Mouse (Mus musculus): Measurements from ENCODE around the gene Mlx. TPM values are rescaled to one million over a fixed set of nuclear protein-coding genes. Genes with fewer than 3 reads are reported as not detected.

The Mlx gene
- polyA plus RNA-seq, 1 experiment = 22.4 TPM

GRCm38 (mm10) chr11:101061049-101061448 is 26.0 kb upstream of the Mlx start:
- TF ChIP-seq GATA1 (IDR thresholded peaks at IDR 0.05; ENCODE audit: low read length) = no peak

- TF ChIP-seq GATA1 (IDR thresholded peaks at IDR 0.05; ENCODE audit: low read length) = no peak
Measured at GRCm38 (mm10) chr11:101062165-101062884, 24.8 kb upstream of the Mlx start.

DNA sequence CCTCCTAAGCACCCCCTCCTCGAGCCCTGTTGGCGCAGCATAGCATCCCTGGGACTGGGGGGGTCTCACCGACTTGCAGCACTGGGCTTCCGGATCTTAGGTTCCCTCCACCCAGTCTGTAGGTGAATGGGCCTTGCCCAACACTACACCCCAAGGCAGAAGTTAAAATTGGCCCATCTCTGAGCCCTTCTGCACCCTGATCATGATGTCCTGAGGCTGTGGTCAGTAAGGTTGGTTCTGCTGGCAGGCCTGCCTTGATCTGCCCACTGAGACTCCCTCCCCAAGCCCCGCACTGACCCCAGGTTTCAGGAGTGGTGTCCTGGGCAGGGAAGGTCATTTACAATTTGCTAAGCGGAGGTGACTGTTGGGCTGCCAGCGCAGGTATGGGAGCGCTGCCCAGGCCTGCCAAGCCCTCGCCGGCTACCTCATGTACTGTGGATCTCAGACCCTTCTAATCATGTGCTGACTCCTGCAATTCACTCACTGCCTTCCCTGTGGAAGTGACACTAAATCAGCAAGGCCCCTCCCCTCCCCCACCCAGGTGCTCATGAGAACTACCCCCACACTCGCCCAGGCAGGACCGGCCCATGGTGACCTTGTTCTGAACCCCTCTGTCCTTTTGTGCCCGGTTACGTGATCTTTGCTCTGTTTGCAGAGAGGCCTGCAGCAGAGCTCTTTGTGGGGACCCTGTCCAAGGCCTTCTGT is 24.0 kb upstream of the Mlx start:
- no peak for TF ChIP-seq GATA1 (IDR thresholded peaks at IDR 0.05; ENCODE audit: low read length)

- TF ChIP-seq GATA1 (IDR thresholded peaks at IDR 0.05; ENCODE audit: low read length) = peak; percentile 36
Measured at GRCm38 (mm10) chr11:101063676-101064327, 23.3 kb upstream of the Mlx start.

DNA sequence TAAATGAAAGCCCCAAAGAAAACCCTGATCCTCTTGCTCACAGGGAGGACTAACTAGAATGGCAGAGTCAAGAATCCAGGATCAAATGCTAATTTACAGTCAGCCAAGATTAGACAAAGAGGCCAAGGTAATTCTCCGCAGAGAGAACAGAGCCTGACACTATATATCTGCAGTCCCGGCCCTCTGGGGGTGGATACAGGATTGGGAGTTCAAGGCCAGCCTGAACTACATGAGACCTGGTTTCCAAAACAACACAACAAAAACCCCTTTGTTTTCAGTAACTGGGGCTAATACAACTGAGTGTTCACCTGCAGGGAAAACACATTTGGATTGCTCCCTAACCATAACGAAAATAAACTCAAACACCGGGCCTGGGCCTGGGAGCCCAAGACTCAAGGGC is 22.6 kb upstream of the Mlx start:
- no peak for TF ChIP-seq GATA1 (IDR thresholded peaks at IDR 0.05; ENCODE audit: low read length)

- TF ChIP-seq GATA1 (IDR thresholded peaks at IDR 0.05; ENCODE audit: low read length) = no peak
Measured at GRCm38 (mm10) chr11:101065002-101065401, 22.1 kb upstream of the Mlx start.

DNA sequence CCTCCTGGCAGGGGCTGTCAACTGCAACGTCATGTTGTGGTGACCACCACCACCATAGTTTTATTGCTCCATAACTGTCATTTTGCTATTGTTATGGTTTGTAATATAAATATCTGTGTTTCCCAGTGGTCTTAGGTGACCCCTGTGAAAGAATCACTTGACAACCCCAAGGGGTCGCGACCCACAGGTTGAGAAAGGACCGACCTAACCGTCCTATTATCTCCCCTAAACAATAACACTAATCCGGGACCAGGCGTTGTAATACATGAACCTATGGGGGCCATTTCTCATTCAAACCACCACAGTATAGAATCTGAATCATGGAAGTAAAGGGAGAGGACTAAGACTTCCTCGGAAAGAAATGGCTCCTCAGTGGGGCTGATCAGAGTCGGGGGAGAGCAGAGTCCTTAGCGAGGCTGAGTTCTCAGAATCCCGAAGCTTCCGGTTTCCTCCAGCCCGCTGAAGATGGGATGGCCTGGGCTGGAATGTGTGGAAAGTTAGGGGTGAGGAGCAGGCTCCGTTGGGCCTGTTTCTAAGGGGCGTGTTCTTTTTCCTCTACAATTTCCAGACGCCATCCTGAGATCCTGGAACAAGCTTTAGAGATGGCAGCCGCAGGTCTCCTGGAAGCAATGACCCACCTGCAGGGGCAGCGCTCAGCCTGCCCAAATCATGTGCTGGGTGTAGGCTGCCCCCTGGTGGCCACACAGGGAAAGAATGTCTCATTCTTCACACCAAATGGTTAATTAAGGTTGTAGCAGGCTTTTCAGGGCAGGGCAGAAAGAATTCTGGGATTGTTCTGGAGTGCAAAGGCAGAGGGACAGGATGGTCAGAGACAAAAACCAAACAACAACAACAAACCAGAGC is 20.3 kb upstream of the Mlx start:
- TF ChIP-seq GATA1 (IDR thresholded peaks at IDR 0.05; ENCODE audit: low read length) = no peak

DNA sequence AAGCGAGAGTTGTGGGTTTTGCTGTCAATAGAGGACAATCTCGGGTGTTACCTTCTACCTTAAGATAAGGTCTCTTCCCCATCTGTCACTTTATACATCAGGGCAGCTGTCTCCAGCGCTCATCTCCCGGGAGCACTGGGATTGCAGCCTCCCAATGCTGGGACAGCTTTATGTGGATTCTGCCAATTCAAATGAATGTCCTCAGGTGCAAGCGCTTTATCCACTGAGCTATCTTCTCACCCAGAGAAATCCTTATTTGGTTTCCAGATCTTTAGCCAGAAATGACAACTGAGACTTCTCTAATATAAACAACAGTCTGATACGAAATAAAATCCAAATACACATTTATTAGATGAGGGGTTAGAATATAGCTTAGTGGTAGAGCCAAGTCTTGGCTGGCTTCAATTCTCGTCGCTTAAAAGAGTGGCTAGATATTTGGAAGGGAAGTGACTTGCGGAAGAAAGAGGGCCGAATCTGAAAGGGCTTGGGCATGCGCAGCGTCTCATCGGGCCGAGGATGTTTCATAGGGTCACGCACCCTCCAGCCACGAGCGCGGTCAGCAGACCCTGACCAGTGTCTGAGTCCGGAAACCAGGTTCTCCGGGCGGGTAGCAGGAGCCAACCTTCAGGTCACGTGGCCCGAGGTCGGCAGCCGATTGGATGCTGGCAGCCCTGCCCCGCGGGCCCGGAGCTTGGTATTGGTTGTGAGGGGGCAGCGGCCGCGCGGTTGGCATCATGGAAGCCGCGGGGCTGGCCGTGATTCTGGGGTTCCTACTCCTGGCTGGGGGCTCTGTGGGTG is 17.5 kb upstream of the Mlx start, which contains the start of gene Naglu:
Gene Naglu, plus strand, starts transcription at position 622 of the 798 bp plus-strand sequence.
- TF ChIP-seq GATA1 (IDR thresholded peaks at IDR 0.05; ENCODE audit: low read length) = no peak

DNA sequence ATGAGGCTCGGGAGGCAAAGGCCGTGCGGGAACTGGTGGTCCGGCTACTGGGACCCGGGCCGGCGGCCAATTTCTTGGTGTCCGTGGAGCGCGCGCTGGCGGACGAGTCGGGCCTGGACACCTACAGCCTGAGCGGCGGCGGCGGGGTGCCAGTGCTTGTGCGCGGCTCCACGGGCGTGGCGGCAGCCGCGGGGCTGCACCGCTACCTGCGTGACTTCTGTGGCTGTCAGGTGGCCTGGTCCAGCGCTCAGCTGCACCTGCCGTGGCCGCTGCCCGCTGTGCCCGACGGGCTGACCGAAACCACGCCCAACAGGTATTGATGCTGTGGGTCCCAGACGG is 16.9 kb upstream of the Mlx start:
- no peak for TF ChIP-seq GATA1 (IDR thresholded peaks at IDR 0.05; ENCODE audit: low read length)

GRCm38 (mm10) chr11:101070987-101071386 is 16.1 kb upstream of the Mlx start:
- no peak for TF ChIP-seq GATA1 (IDR thresholded peaks at IDR 0.05; ENCODE audit: low read length)

- TF ChIP-seq GATA1 (IDR thresholded peaks at IDR 0.05; ENCODE audit: low read length) = no peak
Measured at GRCm38 (mm10) chr11:101071810-101072428, 15.2 kb upstream of the Mlx start.

DNA sequence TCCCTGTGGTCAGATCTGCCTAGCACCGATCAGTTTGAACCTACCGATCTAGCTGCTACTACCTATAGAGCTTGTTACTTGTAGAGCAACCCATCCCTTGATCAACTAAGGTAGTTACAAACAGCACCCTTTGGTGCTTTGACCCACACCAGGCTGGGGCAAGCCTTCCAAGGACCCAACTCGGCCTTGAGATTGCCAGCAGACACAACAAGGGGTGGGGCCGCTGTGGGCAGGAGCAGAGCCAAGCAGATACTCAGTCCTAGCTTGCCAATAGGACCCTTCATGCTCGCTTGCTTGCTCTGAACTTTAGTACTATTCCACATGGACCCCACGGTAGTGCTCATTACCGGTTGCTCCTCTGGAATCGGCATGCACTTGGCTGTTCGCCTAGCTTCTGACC is 9.0 kb upstream of the Mlx start, which contains the start of gene Hsd17b1:
Gene Hsd17b1, plus strand, starts transcription at position 291 of the 400 bp plus-strand sequence.
- TF ChIP-seq GATA1 (IDR thresholded peaks at IDR 0.05; ENCODE audit: low read length) = no peak

GRCm38 (mm10) chr11:101079746-101080145 is 7.3 kb upstream of the Mlx start:
- TF ChIP-seq GATA1 (IDR thresholded peaks at IDR 0.05; ENCODE audit: low read length) = no peak

GRCm38 (mm10) chr11:101080421-101080820 is 6.7 kb upstream of the Mlx start:
- TF ChIP-seq GATA1 (IDR thresholded peaks at IDR 0.05; ENCODE audit: low read length) = no peak
